Mouse (Mus musculus) embryonic facial prominence, embryonic 11.5 days (tissue): Measurements from ENCODE around the gene Pacsin3. TPM values are rescaled to one million over a fixed set of nuclear protein-coding genes. Genes with fewer than 3 reads are reported as not detected.

Experiments
- ATAC-seq: fragments of 200-750 bp; cut with Nextera tagmentation; replicated peaks from 2 replicates; pipeline ENCODE4 v1.8.0; 2017; ENCODE audit warnings: low read depth; ENCODE audit not compliant: insufficient number of reproducible peaks, low FRiP score, low TSS enrichment
- DNase-seq: peaks from one replicate; pipeline ENCODE4 v3.0.0-alpha.2; 2015; ENCODE audit warnings: low spot score
- H3K27ac ChIP-seq: fragments of 300-500 bp; sonication (generic); replicated peaks from 2 replicates; pipeline ENCODE4 v1.5.1; 2014; ENCODE audit warnings: mild to moderate bottlenecking, low read depth, low read length, control low read depth
- H3K27me3 ChIP-seq: fragments of 300-500 bp; sonication (generic); 2 replicates; pipeline ENCODE4 v1.6.1; 2014; ENCODE audit warnings: mild to moderate bottlenecking, low read length, moderate library complexity, mixed read lengths; ENCODE audit not compliant: control insufficient read depth, insufficient read depth
- H3K36me3 ChIP-seq: fragments of 300-500 bp; sonication (generic); replicated peaks from 2 replicates; pipeline ENCODE4 v1.6.1; 2014; ENCODE audit warnings: low read depth, mild to moderate bottlenecking, low read length, moderate library complexity, mixed read lengths; ENCODE audit not compliant: control insufficient read depth, insufficient read depth
- H3K4me1 ChIP-seq: fragments of 300-500 bp; sonication (generic); 2 replicates; pipeline ENCODE4 v1.6.1; 2014; ENCODE audit warnings: low read length, mixed read lengths; ENCODE audit not compliant: control insufficient read depth, insufficient read depth
- H3K4me2 ChIP-seq: fragments of 300-500 bp; sonication (generic); 2 replicates; pipeline ENCODE4 v1.6.1; 2014; ENCODE audit warnings: low read depth, mild to moderate bottlenecking, control low read depth, low read length, moderate library complexity
- H3K4me3 ChIP-seq: fragments of 300-500 bp; sonication (generic); 2 replicates; pipeline ENCODE4 v1.5.1; 2014; ENCODE audit warnings: low read depth, low read length, control low read depth
- H3K9ac ChIP-seq: fragments of 300-500 bp; sonication (generic); replicated peaks from 2 replicates; pipeline ENCODE4 v1.6.1; 2014; ENCODE audit warnings: mild to moderate bottlenecking, control low read depth, low read length
- H3K9me3 ChIP-seq: fragments of 300-500 bp; sonication (generic); replicated peaks from 2 replicates; pipeline ENCODE4 v1.6.1; 2016; ENCODE audit warnings: mild to moderate bottlenecking, low read length, inconsistent platforms, mixed read lengths; ENCODE audit not compliant: control insufficient read depth
- WGBS: fragments of 180-500 bp; shearing (Covaris S2); extraction: QIAGEN DNeasy Blood & Tissue Kit; methylation state at CpG from one replicate; pipeline ENCODE4 v1.1.7; 2014; 5-methylcytosine and 5-hydroxymethylcytosine counted together
- polyA plus RNA-seq: library from polyadenylated mRNA; unstranded; fragments of >200 nt; fragmentation: Nextera tagmentation; extraction: Ambion mirVana; gene quantifications from 2 replicates; pipeline ENCODE4 v1.2.1, GENCODE M21; 2014

Gene Pacsin3
- polyA plus RNA-seq, 1 experiment from 2014 or later, result 20.1 TPM

DNA sequence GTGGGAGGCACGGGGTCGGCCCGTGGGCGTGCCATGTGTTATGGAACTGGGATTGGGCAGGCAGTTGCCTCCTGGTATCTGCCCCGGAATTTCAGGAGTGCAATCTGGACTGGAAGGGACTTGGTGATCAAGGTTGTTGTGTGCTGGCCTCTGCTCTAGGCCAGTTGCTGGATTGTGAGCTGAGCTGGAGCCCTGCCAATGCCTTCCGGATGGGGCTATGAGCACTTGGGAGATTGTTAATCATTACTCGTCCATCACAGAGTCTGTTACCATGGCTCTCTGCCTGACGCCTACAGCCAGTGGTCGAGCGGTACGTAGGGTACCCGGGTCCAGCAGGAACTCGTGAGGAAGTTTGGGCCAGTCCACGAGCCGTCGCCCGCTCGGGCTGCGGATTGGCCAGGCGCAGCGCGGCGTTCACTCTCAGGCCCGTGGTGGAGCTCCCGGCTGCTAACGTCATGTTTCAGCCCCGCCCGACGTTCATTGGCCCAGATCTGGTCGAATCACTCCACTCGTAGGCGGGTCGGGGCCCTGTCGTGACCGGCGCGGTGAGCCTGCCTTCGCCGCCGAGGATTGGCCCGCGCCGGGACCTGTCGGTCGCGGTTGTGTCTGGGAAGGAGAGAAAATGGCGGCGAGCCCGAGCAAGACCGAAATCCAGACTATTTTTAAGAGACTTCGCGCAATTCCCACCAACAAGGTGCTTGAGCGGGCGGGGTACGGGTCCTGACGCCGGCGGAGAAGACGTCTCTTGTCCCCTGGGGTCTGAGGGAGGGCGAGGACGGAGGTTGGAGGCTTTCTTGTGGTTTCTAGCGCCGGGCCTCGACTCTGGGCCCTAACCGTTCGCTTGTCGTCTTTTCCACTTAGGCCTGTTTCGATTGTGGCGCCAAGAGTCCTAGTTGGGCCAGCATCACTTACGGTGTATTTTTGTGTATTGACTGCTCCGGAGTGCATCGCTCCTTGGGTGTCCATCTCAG is 9.2 kb downstream of the Pacsin3 start, which contains the start of gene Arfgap2:
TSS of gene Arfgap2 (plus strand) at position 264 of the 971 bp plus-strand sequence.
- no peaks in the 10 kb centered on the region for H3K27me3 ChIP-seq
- peak; percentile 99 for DNase-seq
- H3K36me3 ChIP-seq, result peaks cover 8% of the 10 kb centered on the region
- H3K4me1 ChIP-seq, result no peaks in the 10 kb centered on the region
- H3K9me3 ChIP-seq, result no peaks in the 10 kb centered on the region
- peak within 1 kb of the TSS; percentile 60 for H3K4me2 ChIP-seq
- H3K27ac ChIP-seq, result peak within 1 kb of the TSS; percentile 52
- under 1% methylated on average over 72 of the region's 72 CpGs for WGBS
- peak within 1 kb of the TSS; percentile 76 for H3K4me3 ChIP-seq
- peak; percentile 99 for ATAC-seq
- H3K9ac ChIP-seq, result peak within 1 kb of the TSS; percentile 93

DNA sequence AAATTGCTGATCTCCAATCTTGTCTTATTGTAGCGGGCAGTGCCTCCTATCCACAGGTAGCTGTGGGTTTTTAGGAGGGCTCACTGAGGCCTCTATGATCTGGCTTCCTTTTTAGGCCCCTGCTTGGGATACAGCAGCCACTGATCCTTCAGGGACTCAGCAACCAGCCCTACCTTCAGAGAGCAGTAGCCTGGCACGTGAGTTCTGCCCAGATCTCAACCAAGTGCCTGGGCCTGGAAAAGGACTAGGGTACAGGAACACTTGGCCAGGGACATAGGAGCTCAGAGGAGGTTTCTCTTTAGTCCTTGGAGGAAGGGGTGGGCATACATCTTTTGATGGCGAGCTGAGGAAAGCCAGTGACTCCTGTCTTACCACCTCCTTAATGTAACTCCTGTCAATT is 12.3 kb downstream of the Pacsin3 start:
- Histone ChIP-seq H3K27me3 (no peaks in the 10 kb centered on the region), H3K36me3 (peaks cover 13% of the 10 kb centered on the region), H3K27ac (no peak overlapping the region), H3K9ac (no peak overlapping the region), H3K4me3 (no peak overlapping the region), H3K9me3 (no peaks in the 10 kb centered on the region), H3K4me1 (no peaks in the 10 kb centered on the region), H3K4me2 (no peak overlapping the region)
- 89% methylated on average over 3 of the region's 3 CpGs for WGBS
- ATAC-seq (no peak), DNase-seq (no peak)

DNA sequence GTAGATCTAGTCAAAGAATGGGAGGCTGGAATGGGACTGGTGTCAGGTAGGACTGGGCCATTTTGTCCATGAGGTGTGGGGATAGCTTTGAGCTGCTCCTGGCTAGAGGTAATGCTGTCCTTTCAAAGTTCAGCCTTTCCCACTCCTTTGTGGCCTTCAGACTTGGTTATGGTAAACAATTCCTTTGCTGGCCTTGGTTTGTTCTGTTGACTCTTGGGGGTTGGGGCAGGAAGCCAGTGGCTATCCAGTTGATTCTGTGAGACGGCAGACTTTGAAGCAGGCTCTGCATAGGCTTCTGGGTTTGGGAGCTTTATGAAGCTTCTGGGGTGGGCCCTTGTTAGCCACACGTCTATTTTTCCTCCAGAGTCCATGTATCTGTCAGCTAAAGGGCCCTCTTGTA is 13.0 kb downstream of the Pacsin3 start:
- H3K9ac ChIP-seq, result no peak overlapping the region
- no peaks in the 10 kb centered on the region for H3K4me1 ChIP-seq
- H3K36me3 ChIP-seq, result peaks cover 19% of the 10 kb centered on the region
- 84% methylated on average over 2 of the region's 2 CpGs for WGBS
- H3K9me3 ChIP-seq, result no peaks in the 10 kb centered on the region
- no peak overlapping the region for H3K4me2 ChIP-seq
- H3K4me3 ChIP-seq, result no peak overlapping the region
- no peaks in the 10 kb centered on the region for H3K27me3 ChIP-seq
- DNase-seq (no peak), ATAC-seq (no peak)
- H3K27ac ChIP-seq, result no peak overlapping the region

DNA sequence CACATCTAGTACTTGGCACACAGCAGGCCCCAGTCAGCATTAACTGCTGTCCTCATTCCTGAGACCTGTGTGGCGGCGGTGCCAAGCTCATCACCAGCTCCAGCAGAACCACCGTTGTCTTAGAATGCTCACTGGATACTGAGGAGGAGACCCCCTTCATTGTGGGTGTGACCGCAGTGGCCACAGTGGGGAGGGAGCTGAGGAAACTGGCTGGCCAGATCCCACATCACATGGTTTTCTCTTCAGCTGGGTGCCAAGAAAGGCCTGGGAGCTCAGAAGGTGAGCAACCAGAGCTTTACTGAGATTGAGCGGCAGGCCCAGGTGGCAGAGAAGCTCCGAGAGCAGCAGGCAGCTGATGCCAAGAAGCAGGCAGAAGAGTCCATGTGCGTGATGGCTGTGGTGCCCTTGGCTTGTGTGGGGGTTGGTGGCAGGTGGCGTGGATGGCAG is 14.0 kb downstream of the Pacsin3 start:
- H3K4me2 ChIP-seq, result no peak overlapping the region
- WGBS, result 94% methylated on average over 8 of the region's 8 CpGs
- H3K9me3 ChIP-seq, result no peaks in the 10 kb centered on the region
- H3K27ac ChIP-seq, result no peak overlapping the region
- peaks cover 21% of the 10 kb centered on the region for H3K36me3 ChIP-seq
- DNase-seq, result no peak
- no peak overlapping the region for H3K4me3 ChIP-seq
- ATAC-seq, result no peak
- no peaks in the 10 kb centered on the region for H3K27me3 ChIP-seq
- no peaks in the 10 kb centered on the region for H3K4me1 ChIP-seq
- no peak overlapping the region for H3K9ac ChIP-seq

DNA sequence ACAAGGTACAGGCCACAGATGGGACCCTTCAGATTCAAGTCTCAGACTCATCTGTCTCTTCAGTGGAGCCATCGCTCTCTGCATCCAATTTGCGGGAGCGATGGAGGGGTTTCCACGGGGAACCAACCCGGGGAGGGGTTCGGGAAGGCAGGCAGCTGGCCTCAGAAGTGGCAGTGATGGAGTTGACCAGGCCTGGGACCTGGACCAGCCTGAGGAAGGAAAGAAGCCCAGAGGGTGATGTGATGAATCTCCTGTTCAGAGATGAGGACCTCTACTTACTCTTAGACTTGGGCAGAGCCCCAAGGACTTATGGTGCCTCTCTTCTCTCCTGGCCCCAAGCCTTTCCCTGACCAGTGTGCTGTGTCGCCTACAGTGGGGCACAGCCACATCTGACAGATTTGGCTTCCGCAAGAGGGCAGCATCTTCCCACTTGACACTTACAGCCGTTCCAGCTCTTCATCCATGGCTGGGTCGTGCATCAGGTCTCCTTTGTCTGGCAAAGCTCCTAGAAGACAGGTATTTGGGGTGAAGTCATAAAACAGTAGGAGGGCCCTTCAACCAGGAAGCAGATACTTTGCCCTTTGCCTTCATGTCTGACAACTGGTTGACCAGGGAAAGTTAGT is 23.1 kb downstream of the Pacsin3 start:
- ATAC-seq, result peak; percentile 20; the same call in 1 of the 2 replicates
- peaks cover under 1% of the 10 kb centered on the region for H3K36me3 ChIP-seq

DNA sequence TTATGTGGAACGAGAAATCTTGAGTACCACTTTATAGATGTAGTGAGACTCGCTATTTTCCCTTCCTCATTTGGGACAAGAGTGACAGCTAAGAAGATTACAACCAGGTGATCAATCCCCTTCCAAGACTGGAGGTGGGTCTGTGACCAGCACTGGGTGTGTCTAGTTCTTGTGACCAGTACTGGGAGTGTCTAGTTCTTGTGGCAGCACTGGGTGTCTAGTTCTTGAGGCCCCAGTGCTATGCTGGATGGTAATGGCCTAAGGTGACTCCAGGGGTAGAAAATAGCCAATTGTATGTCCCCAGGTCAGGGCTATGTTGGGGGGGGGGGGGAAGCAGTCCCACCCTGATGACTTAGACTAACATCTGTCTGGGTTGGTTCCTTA is 23.6 kb downstream of the Pacsin3 start:
- WGBS, result 83% methylated on average over 2 of the region's 2 CpGs
- ATAC-seq, result no peak
- H3K9ac ChIP-seq, result no peak overlapping the region
- H3K9me3 ChIP-seq, result no peaks in the 10 kb centered on the region
- no peak overlapping the region for H3K27ac ChIP-seq
- no peaks in the 10 kb centered on the region for H3K27me3 ChIP-seq
- H3K4me3 ChIP-seq, result no peak overlapping the region
- H3K36me3 ChIP-seq, result no peaks in the 10 kb centered on the region; the same call in 1 of the 2 replicates
- no peak overlapping the region for H3K4me2 ChIP-seq
- peaks cover 5% of the 10 kb centered on the region; the same call in 1 of the 2 replicates for H3K4me1 ChIP-seq
- DNase-seq, result no peak

More for the DNA sequence above, 23.1 kb downstream of the Pacsin3 start:
- Histone ChIP-seq H3K27ac (no peak overlapping the region), H3K4me2 (no peak overlapping the region), H3K9me3 (no peaks in the 10 kb centered on the region), H3K4me1 (peaks cover 5% of the 10 kb centered on the region; the same call in 1 of the 2 replicates), H3K9ac (no peak overlapping the region; the same call in 1 of the 2 replicates), H3K4me3 (no peak overlapping the region), H3K27me3 (no peaks in the 10 kb centered on the region)
- 44% methylated on average over 10 of the region's 10 CpGs for WGBS
- peak; percentile 73 for DNase-seq

DNA sequence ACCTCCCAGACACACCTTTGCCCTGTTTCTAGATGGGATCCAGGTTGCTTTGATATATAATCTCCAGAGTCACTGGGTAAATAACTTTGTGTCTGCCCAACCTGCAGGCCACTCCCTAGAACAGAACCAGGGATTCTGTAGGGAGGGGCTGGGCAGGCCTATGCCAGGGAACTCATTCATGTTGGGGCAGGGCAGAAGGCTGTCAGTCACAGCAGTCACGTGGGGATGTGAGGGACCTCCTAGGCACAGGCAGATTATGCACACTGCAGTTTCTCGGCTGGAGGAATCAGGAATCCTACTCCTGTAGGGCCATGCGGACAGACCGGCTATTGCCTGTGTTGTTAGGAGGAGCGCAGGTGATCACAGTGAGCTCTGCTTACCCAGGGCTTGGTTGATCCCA is 25.6 kb downstream of the Pacsin3 start:
- Histone ChIP-seq H3K4me3 (no peak overlapping the region), H3K4me1 (peaks cover 5% of the 10 kb centered on the region; the same call in 1 of the 2 replicates), H3K9me3 (no peaks in the 10 kb centered on the region), H3K36me3 (no peaks in the 10 kb centered on the region), H3K27ac (0 out of 2 replicates have a peak overlapping the region, but pooled peaks have one; percentile 16), H3K9ac (no peak overlapping the region), H3K27me3 (no peaks in the 10 kb centered on the region), H3K4me2 (no peak overlapping the region)
- WGBS, result 36% methylated on average over 5 of the region's 5 CpGs
- ATAC-seq (0 out of 2 replicates have a peak, but pooled peaks have one; percentile 42), DNase-seq (no peak)
